Mouse (Mus musculus) bone marrow macrophage, adult 2 months (primary cell): ENCODE results near the gene Lysmd2. TPM values are rescaled to one million over a fixed set of nuclear protein-coding genes. Genes with fewer than 3 reads are reported as not detected.

Source experiments
- H3K27ac ChIP-seq: 2 replicates; pipeline ENCODE4 v1.5.1; 2012; ENCODE audit warnings: low read depth, low read length; ENCODE audit not compliant: insufficient read depth
- H3K4me1 ChIP-seq: 2 replicates; pipeline ENCODE4 v1.6.1; 2012; ENCODE audit warnings: low read length; ENCODE audit not compliant: control insufficient read depth, insufficient read depth
- H3K4me3 ChIP-seq: 2 replicates; pipeline ENCODE4 v1.5.1; 2012; ENCODE audit warnings: mild to moderate bottlenecking, low read length, moderate library complexity; ENCODE audit not compliant: insufficient read depth
- CTCF ChIP-seq: IDR thresholded peaks from 2 replicates; pipeline ENCODE4 v1.5.1; 2012; ENCODE audit warnings: low read depth, mild to moderate bottlenecking, low read length, moderate library complexity
- POLR2A ChIP-seq: IDR thresholded peaks from 2 replicates; pipeline ENCODE4 v1.6.1; 2012; ENCODE audit warnings: mild to moderate bottlenecking, low read depth, low read length, borderline replicate concordance
- polyA plus RNA-seq: library from polyadenylated mRNA; stranded (reverse); fragments of >200 nt; gene quantifications from 2 replicates; pipeline ENCODE4 v1.2.4, GENCODE M21; 2012; ENCODE audit not compliant: missing spikeins, insufficient read depth, insufficient read length

The Lysmd2 gene
- polyA plus RNA-seq, 1 experiment: not detected

GRCm38 (mm10) chr9:75684772-75685171, 59.2 kb downstream of the Lysmd2 start:
- H3K27ac ChIP-seq: no peak overlapping the region
- TF ChIP-seq POLR2A (no peak), CTCF (no peak)
- no peak overlapping the region for H3K4me3 ChIP-seq

More at GRCm38 (mm10) chr9:75684772-75685171, 59.2 kb downstream of the Lysmd2 start:
- no peaks in the 10 kb centered on the region for H3K4me1 ChIP-seq

Other genes with a start within 250 kb of the Lysmd2 start
- gene Mapk6, start 215.7 kb upstream of the Lysmd2 start, polyA plus RNA-seq: 31.3 and 39.7 TPM in 2 replicates
- 12.9 and 14.5 TPM in 2 replicates for gene Leo1, start 184.2 kb upstream of the Lysmd2 start, polyA plus RNA-seq
- 93.1 and 110 TPM in 2 replicates for gene Tmod3, start 66.1 kb upstream of the Lysmd2 start, polyA plus RNA-seq
- gene Tmod2, start 14.4 kb upstream of the Lysmd2 start, polyA plus RNA-seq: 0.20 TPM in 1 of 2 replicates, not detected in the other
- gene Scg3, start 58.3 kb downstream of the Lysmd2 start, polyA plus RNA-seq: not detected in 2 replicates
- gene Bmp5, start 149.6 kb downstream of the Lysmd2 start, polyA plus RNA-seq: not detected in 2 replicates